ENCODE assay signal across 15 mouse cellular contexts in genomic region chr16:94602730-94603129, GRCm38 (mm10). TPM values are rescaled to one million over a fixed set of nuclear protein-coding genes. Genes with fewer than 3 reads are reported as not detected.
A peak's percentile ranks its signal among the peaks of the same experiment; 100 is the strongest.
DNase-seq lines count a peak whose midpoint lies in the region; ATAC-seq and TF ChIP-seq lines count a peak whose summit lies in the region.
"Had no signal": no experiment of that assay in that cellular context is flagged by ENCODE, and none has a peak within 500 bp of the region (broad histone marks: within the 10 kb centered on the region; RNA-seq: fewer than 3 reads in every experiment).

No protein-coding gene starts in this region.

- H3K27ac ChIP-seq in heart, embryonic 12.5 days (ENCODE audit: poor library complexity, severe bottlenecking) = peak overlapping the region; percentile 84
- peak overlapping the region; percentile 36; the same call in 1 of the 2 replicates for H3K27ac ChIP-seq in liver, postnatal 0 days (ENCODE audit: low read depth)
- no peak overlapping the region for H3K27ac ChIP-seq in liver, embryonic 12.5 days
- H3K27ac ChIP-seq in cortical plate, adult 2 months (ENCODE audit: insufficient read depth, low read length) = 0 out of 2 replicates have a peak overlapping the region, but pooled peaks have one; percentile 34
- H3K27ac ChIP-seq in testis, adult 2 months (ENCODE audit: control insufficient read depth, insufficient read depth, low read depth, low read length) = peak overlapping the region; percentile 41; the same call in 1 of the 2 replicates
- H3K27ac ChIP-seq: embryonic facial prominence, embryonic 13.5 days; forebrain, embryonic 12.5 days; limb, embryonic 13.5 days; lung, embryonic 15.5 days; midbrain, embryonic 13.5 days had no signal

- H3K9ac ChIP-seq in heart, embryonic 12.5 days = no peak overlapping the region
- H3K9ac ChIP-seq in liver, postnatal 0 days (replicated peaks) = no peak overlapping the region
- H3K9ac ChIP-seq in liver, embryonic 12.5 days = no peak overlapping the region
- H3K9ac ChIP-seq: embryonic facial prominence, embryonic 13.5 days; forebrain, embryonic 12.5 days; limb, embryonic 13.5 days; lung, embryonic 15.5 days; midbrain, embryonic 13.5 days had no signal

- TF ChIP-seq POLR2A in cortical plate, adult 2 months (IDR thresholded peaks at IDR 0.05; ENCODE audit: extremely low read depth, insufficient read depth, low read length) = no peak
- TF ChIP-seq POLR2A in testis, adult 2 months (IDR thresholded peaks at IDR 0.05; ENCODE audit: control insufficient read depth, low read depth, low read length) = peak; percentile 31; the same call in 1 of the 2 replicates

- H3K36me3 ChIP-seq in heart, embryonic 12.5 days = no peaks in the 10 kb centered on the region
- H3K36me3 ChIP-seq in liver, postnatal 0 days (replicated peaks; ENCODE audit: insufficient read depth, low read length) = no peaks in the 10 kb centered on the region
- no peaks in the 10 kb centered on the region for H3K36me3 ChIP-seq in liver, embryonic 12.5 days
- no peaks in the 10 kb centered on the region for H3K36me3 ChIP-seq in testis, adult 2 months (ENCODE audit: control insufficient read depth, insufficient read depth, low read length)
- H3K36me3 ChIP-seq: embryonic facial prominence, embryonic 13.5 days; forebrain, embryonic 12.5 days; limb, embryonic 13.5 days; lung, embryonic 15.5 days; midbrain, embryonic 13.5 days had no signal

- no peak for DNase-seq in heart, adult 9 months (ENCODE audit: low spot score in 2 of 2)
- no peak for DNase-seq in liver, postnatal 0 days
- no peak for DNase-seq in urinary bladder, adult 18-20 months (ENCODE audit: low spot score in 2 of 2)
- no peak for DNase-seq in layer of hippocampus, postnatal 36 days
- DNase-seq: cerebellum, postnatal 25 days; kidney, postnatal 10 days had no signal

- no peaks in the 10 kb centered on the region for H3K27me3 ChIP-seq in heart, embryonic 12.5 days (replicated peaks)
- H3K27me3 ChIP-seq in liver, postnatal 0 days (ENCODE audit: insufficient read depth, low read length) = no peaks in the 10 kb centered on the region
- H3K27me3 ChIP-seq in liver, embryonic 12.5 days (replicated peaks) = no peaks in the 10 kb centered on the region
- no peaks in the 10 kb centered on the region for H3K27me3 ChIP-seq in testis, adult 2 months (ENCODE audit: control insufficient read depth, insufficient read depth, low read length)
- H3K27me3 ChIP-seq: embryonic facial prominence, embryonic 13.5 days; forebrain, embryonic 12.5 days; limb, embryonic 13.5 days; lung, embryonic 15.5 days; midbrain, embryonic 13.5 days had no signal

- no peak for TF ChIP-seq CTCF in liver, postnatal 0 days (IDR thresholded peaks at IDR 0.05; ENCODE audit: low read depth)
- no peak for TF ChIP-seq CTCF in cortical plate, adult 2 months (IDR thresholded peaks at IDR 0.05; ENCODE audit: extremely low read depth, insufficient read depth, low read length)
- no peak for TF ChIP-seq CTCF in testis, adult 2 months (IDR thresholded peaks at IDR 0.05; ENCODE audit: control insufficient read depth, insufficient read depth, insufficient replicate concordance, low read depth, low read length)

- peak overlapping the region; percentile 39 for H3K4me2 ChIP-seq in heart, embryonic 12.5 days
- no peak overlapping the region for H3K4me2 ChIP-seq in liver, postnatal 0 days (ENCODE audit: low read depth, low read length)
- H3K4me2 ChIP-seq in liver, embryonic 12.5 days = no peak overlapping the region
- H3K4me2 ChIP-seq: embryonic facial prominence, embryonic 13.5 days; forebrain, embryonic 12.5 days; limb, embryonic 13.5 days; lung, embryonic 15.5 days; midbrain, embryonic 13.5 days had no signal

- WGBS in heart, embryonic 12.5 days = 28% methylated on average over 4 of the region's 4 CpGs
- 62% methylated on average over 4 of the region's 4 CpGs for WGBS in liver, postnatal 0 days (ENCODE audit: insufficient replicate concordance)
- WGBS in liver, embryonic 12.5 days (ENCODE audit: insufficient replicate concordance) = 51% methylated on average over 4 of the region's 4 CpGs

- H3K9me3 ChIP-seq in heart, embryonic 12.5 days (replicated peaks) = no peaks in the 10 kb centered on the region
- no peaks in the 10 kb centered on the region for H3K9me3 ChIP-seq in liver, postnatal 0 days (ENCODE audit: low read length)
- no peaks in the 10 kb centered on the region for H3K9me3 ChIP-seq in liver, embryonic 12.5 days (replicated peaks)
- H3K9me3 ChIP-seq: embryonic facial prominence, embryonic 13.5 days; forebrain, embryonic 12.5 days; limb, embryonic 13.5 days; lung, embryonic 15.5 days; midbrain, embryonic 13.5 days had no signal

- H3K4me1 ChIP-seq in heart, embryonic 12.5 days (replicated peaks) = peaks cover 82% of the 10 kb centered on the region
- H3K4me1 ChIP-seq in liver, postnatal 0 days (ENCODE audit: insufficient read depth) = peaks cover 44% of the 10 kb centered on the region
- H3K4me1 ChIP-seq in liver, embryonic 12.5 days = peaks cover 82% of the 10 kb centered on the region
- peaks cover 33% of the 10 kb centered on the region for H3K4me1 ChIP-seq in cortical plate, adult 2 months (ENCODE audit: control insufficient read depth, insufficient read depth, low read length)
- peaks cover 7% of the 10 kb centered on the region for H3K4me1 ChIP-seq in testis, adult 2 months (ENCODE audit: control insufficient read depth, insufficient read depth, low read length)

- TF ChIP-seq EP300 in liver, postnatal 0 days (IDR thresholded peaks at IDR 0.05; ENCODE audit: low read depth) = no peak

- no peak for ATAC-seq in heart, embryonic 12.5 days (ENCODE audit: insufficient number of reproducible peaks, low FRiP score)
- no peak for ATAC-seq in liver, postnatal 0 days
- no peak for ATAC-seq in liver, embryonic 12.5 days
- ATAC-seq: midbrain, embryonic 13.5 days had no signal

- H3K4me3 ChIP-seq in heart, embryonic 12.5 days = no peak overlapping the region
- no peak overlapping the region for H3K4me3 ChIP-seq in liver, postnatal 0 days (ENCODE audit: low read depth, low read length)
- H3K4me3 ChIP-seq in liver, embryonic 12.5 days = no peak overlapping the region
- no peak overlapping the region for H3K4me3 ChIP-seq in cortical plate, adult 2 months (ENCODE audit: insufficient read depth, low read length)
- no peak overlapping the region for H3K4me3 ChIP-seq in testis, adult 2 months (ENCODE audit: control insufficient read depth, low read depth, low read length)
- H3K4me3 ChIP-seq: embryonic facial prominence, embryonic 13.5 days; forebrain, embryonic 12.5 days; limb, embryonic 13.5 days; lung, embryonic 15.5 days; midbrain, embryonic 13.5 days had no signal

RNA-seq across cellular contexts. Expression of gene Dyrk1a, which starts 32.9 kb away (rescaled TPM):
- 7.3 and 7.9 TPM in 2 replicates for polyA plus RNA-seq in heart, embryonic 12.5 days (2016; fragmentation: Nextera tagmentation; extraction: Ambion mirVana)
- polyA plus RNA-seq in liver, postnatal 0 days (2015; fragmentation: Nextera tagmentation; extraction: Ambion mirVana) = 3.7 and 3.9 TPM in 2 replicates
- polyA plus RNA-seq in liver, embryonic 12.5 days (2016; fragmentation: Nextera tagmentation; extraction: Ambion mirVana) = 4.8 and 4.9 TPM in 2 replicates
- 41.2 and 41.3 TPM in 2 replicates for polyA plus RNA-seq in cortical plate, adult 2 months (2012; rRNA removed)
- 14.0 and 15.0 TPM in 2 replicates for polyA plus RNA-seq in testis, adult 2 months (2012; rRNA removed)
- 10 to 100 TPM; 82.8 to 88.3 TPM for total RNA-seq in layer of hippocampus, postnatal 36 days (2021)
